Mouse (Mus musculus) right cerebral cortex, adult 18-20 months (tissue): ENCODE data around the gene Sirpb1a.
"Not testable (repeated sequence)": the region's sequence is repeated elsewhere in the genome, so short reads cannot be mapped to it uniquely, and the experiment has no call there.

Experiments
- DNase-seq: peaks from one replicate; pipeline ENCODE4 v3.0.0; 2022; ENCODE audit warnings: mixed read lengths

The Sirpb1a gene

GRCm38 (mm10) chr3:15426447-15426846 is at the start of gene Sirpb1a:
Gene Sirpb1a (minus strand): TSS chr3:15426520.
- not testable (repeated sequence) for DNase-seq

- DNase-seq: not testable (repeated sequence)
These were observed 48.5 kb upstream of the Sirpb1a start for GRCm38 (mm10) chr3:15474831-15475230.

GRCm38 (mm10) chr3:15470158-15470557 is 43.8 kb upstream of the Sirpb1a start:
- not testable (repeated sequence) for DNase-seq

GRCm38 (mm10) chr3:15443936-15444335 is 17.6 kb upstream of the Sirpb1a start:
- DNase-seq: not testable (repeated sequence)

- DNase-seq: not testable (repeated sequence)
These were observed 13.5 kb upstream of the Sirpb1a start for GRCm38 (mm10) chr3:15439844-15440243.

- DNase-seq: no peak
These were observed 1.6 kb upstream of the Sirpb1a start for GRCm38 (mm10) chr3:15427917-15428316.

GRCm38 (mm10) chr3:15355690-15356089 is 70.6 kb downstream of the Sirpb1a start:
- not testable (repeated sequence) for DNase-seq

- DNase-seq: not testable (repeated sequence)
These were observed 76.0 kb downstream of the Sirpb1a start for GRCm38 (mm10) chr3:15350318-15350717.

GRCm38 (mm10) chr3:15345606-15346005 is 80.7 kb downstream of the Sirpb1a start:
- DNase-seq: not testable (repeated sequence)

GRCm38 (mm10) chr3:15340287-15340686 is 86.0 kb downstream of the Sirpb1a start:
- no peak for DNase-seq

GRCm38 (mm10) chr3:15334182-15334581 is 92.1 kb downstream of the Sirpb1a start:
- DNase-seq: no peak

GRCm38 (mm10) chr3:15332063-15332462 is 94.3 kb downstream of the Sirpb1a start, which contains the start of gene Gm9733:
Gene Gm9733 (minus strand): TSS chr3:15332302.
- peak; percentile 0 for DNase-seq

GRCm38 (mm10) chr3:15331545-15331944 is 94.8 kb downstream of the Sirpb1a start:
- DNase-seq: no peak

GRCm38 (mm10) chr3:15329549-15329948 is 96.8 kb downstream of the Sirpb1a start:
- DNase-seq: no peak
